Mouse (Mus musculus): ENCODE results near the gene Hoxb6. TPM values are rescaled to one million over a fixed set of nuclear protein-coding genes. Genes with fewer than 3 reads are reported as not detected.

Hoxb6 gene
- polyA plus RNA-seq, 1 experiment from 2014 or later: 0.08 TPM

GRCm38 (mm10) chr11:96297968-96298635 is 5.8 kb downstream of the Hoxb6 start:
- H3K4me2 ChIP-seq (ENCODE audit: low read depth, low read length): no peak overlapping the region
- H3K9me3 ChIP-seq (replicated peaks; ENCODE audit: control insufficient read depth, low read length): no peaks in the 10 kb centered on the region
- H3K9ac ChIP-seq (ENCODE audit: low read depth, low read length): no peak overlapping the region
- WGBS (ENCODE audit: insufficient replicate concordance): 19% methylated on average over 11 of the region's 11 CpGs
- no peak for ATAC-seq (ENCODE audit: low read depth)
- H3K36me3 ChIP-seq (ENCODE audit: control insufficient read depth, insufficient read depth): no peaks in the 10 kb centered on the region
- no peak overlapping the region for H3K4me3 ChIP-seq (ENCODE audit: low read depth, low read length)
- H3K4me1 ChIP-seq (ENCODE audit: control insufficient read depth, low read depth, low read length): no peaks in the 10 kb centered on the region
- H3K27me3 ChIP-seq (ENCODE audit: control insufficient read depth, insufficient read depth, low read depth, low read length): peaks cover 100% of the 10 kb centered on the region
- H3K27ac ChIP-seq (ENCODE audit: low read length): no peak overlapping the region

GRCm38 (mm10) chr11:96298895-96299667 is 6.8 kb downstream of the Hoxb6 start:
- H3K4me1 ChIP-seq (ENCODE audit: control insufficient read depth, low read depth, low read length): no peaks in the 10 kb centered on the region
- H3K4me3 ChIP-seq (ENCODE audit: low read depth, low read length): peak overlapping the region; percentile 11; the same call in 1 of the 2 replicates
- no peak for ATAC-seq (ENCODE audit: low read depth)
- H3K9ac ChIP-seq (ENCODE audit: low read depth, low read length): no peak overlapping the region
- H3K27me3 ChIP-seq (ENCODE audit: control insufficient read depth, insufficient read depth, low read depth, low read length): peaks cover 100% of the 10 kb centered on the region
- no peak overlapping the region for H3K27ac ChIP-seq (ENCODE audit: low read length)
- peak overlapping the region; percentile 20; the same call in 1 of the 2 replicates for H3K4me2 ChIP-seq (ENCODE audit: low read depth, low read length)
- under 1% methylated on average over 66 of the region's 66 CpGs for WGBS (ENCODE audit: insufficient replicate concordance)
- H3K36me3 ChIP-seq (ENCODE audit: control insufficient read depth, insufficient read depth): no peaks in the 10 kb centered on the region
- H3K9me3 ChIP-seq (replicated peaks; ENCODE audit: control insufficient read depth, low read length): no peaks in the 10 kb centered on the region

- no peak for ATAC-seq (ENCODE audit: low read depth)
- Histone ChIP-seq H3K9ac (ENCODE audit: low read depth, low read length) (no peak overlapping the region), H3K4me1 (ENCODE audit: control insufficient read depth, low read depth, low read length) (no peaks in the 10 kb centered on the region), H3K36me3 (ENCODE audit: control insufficient read depth, insufficient read depth) (no peaks in the 10 kb centered on the region), H3K4me3 (ENCODE audit: low read depth, low read length) (no peak overlapping the region), H3K9me3 (replicated peaks; ENCODE audit: control insufficient read depth, low read length) (no peaks in the 10 kb centered on the region), H3K27ac (ENCODE audit: low read length) (no peak overlapping the region), H3K27me3 (ENCODE audit: control insufficient read depth, insufficient read depth, low read depth, low read length) (peaks cover 100% of the 10 kb centered on the region), H3K4me2 (ENCODE audit: low read depth, low read length) (no peak overlapping the region)
- WGBS (ENCODE audit: insufficient replicate concordance): 3% methylated on average over 9 of the region's 9 CpGs
Observed at GRCm38 (mm10) chr11:96299781-96300180, 7.5 kb downstream of the Hoxb6 start.

GRCm38 (mm10) chr11:96300354-96301063 is 8.2 kb downstream of the Hoxb6 start:
- Histone ChIP-seq H3K9me3 (replicated peaks; ENCODE audit: control insufficient read depth, low read length) (no peaks in the 10 kb centered on the region), H3K4me2 (ENCODE audit: low read depth, low read length) (no peak overlapping the region), H3K4me3 (ENCODE audit: low read depth, low read length) (no peak overlapping the region), H3K36me3 (ENCODE audit: control insufficient read depth, insufficient read depth) (no peaks in the 10 kb centered on the region), H3K27ac (ENCODE audit: low read length) (no peak overlapping the region), H3K27me3 (ENCODE audit: control insufficient read depth, insufficient read depth, low read depth, low read length) (peaks cover 100% of the 10 kb centered on the region), H3K9ac (ENCODE audit: low read depth, low read length) (no peak overlapping the region), H3K4me1 (ENCODE audit: control insufficient read depth, low read depth, low read length) (no peaks in the 10 kb centered on the region)
- no peak for ATAC-seq (ENCODE audit: low read depth)
- 2% methylated on average over 35 of the region's 35 CpGs for WGBS (ENCODE audit: insufficient replicate concordance)

GRCm38 (mm10) chr11:96301064-96301431 is 8.8 kb downstream of the Hoxb6 start:
- peaks cover 100% of the 10 kb centered on the region for H3K27me3 ChIP-seq (ENCODE audit: control insufficient read depth, insufficient read depth, low read depth, low read length)
- no peak overlapping the region for H3K4me3 ChIP-seq (ENCODE audit: low read depth, low read length)

GRCm38 (mm10) chr11:96301837-96302236 is 9.6 kb downstream of the Hoxb6 start:
- peaks cover 100% of the 10 kb centered on the region for H3K27me3 ChIP-seq (ENCODE audit: control insufficient read depth, insufficient read depth, low read depth, low read length)
- no peak for ATAC-seq (ENCODE audit: low read depth)
- no peaks in the 10 kb centered on the region for H3K9me3 ChIP-seq (replicated peaks; ENCODE audit: control insufficient read depth, low read length)
- no peaks in the 10 kb centered on the region for H3K4me1 ChIP-seq (ENCODE audit: control insufficient read depth, low read depth, low read length)
- H3K9ac ChIP-seq (ENCODE audit: low read depth, low read length): no peak overlapping the region
- no peak overlapping the region for H3K4me2 ChIP-seq (ENCODE audit: low read depth, low read length)
- no peaks in the 10 kb centered on the region for H3K36me3 ChIP-seq (ENCODE audit: control insufficient read depth, insufficient read depth)
- no peak overlapping the region for H3K4me3 ChIP-seq (ENCODE audit: low read depth, low read length)
- 12% methylated on average over 15 of the region's 15 CpGs for WGBS (ENCODE audit: insufficient replicate concordance)
- no peak overlapping the region for H3K27ac ChIP-seq (ENCODE audit: low read length)

More at GRCm38 (mm10) chr11:96301064-96301431, 8.8 kb downstream of the Hoxb6 start:
- Histone ChIP-seq H3K27ac (ENCODE audit: low read length) (no peak overlapping the region), H3K9me3 (replicated peaks; ENCODE audit: control insufficient read depth, low read length) (no peaks in the 10 kb centered on the region), H3K36me3 (ENCODE audit: control insufficient read depth, insufficient read depth) (no peaks in the 10 kb centered on the region), H3K4me1 (ENCODE audit: control insufficient read depth, low read depth, low read length) (no peaks in the 10 kb centered on the region), H3K4me2 (ENCODE audit: low read depth, low read length) (no peak overlapping the region), H3K9ac (ENCODE audit: low read depth, low read length) (no peak overlapping the region)
- 13% methylated on average over 10 of the region's 10 CpGs for WGBS (ENCODE audit: insufficient replicate concordance)
- no peak for ATAC-seq (ENCODE audit: low read depth)

- no peak for ATAC-seq (ENCODE audit: low read depth)
- no peak overlapping the region for H3K4me2 ChIP-seq (ENCODE audit: low read depth, low read length)
- no peak overlapping the region for H3K9ac ChIP-seq (ENCODE audit: low read depth, low read length)
Observed at GRCm38 (mm10) chr11:96302381-96303150, 10.3 kb downstream of the Hoxb6 start.

GRCm38 (mm10) chr11:96303151-96304099 is 11.1 kb downstream of the Hoxb6 start, which contains the start of gene Hoxb5:
TSS of gene Hoxb5 (plus strand) at chr11:96303336.
- no peak within 1 kb of the TSS for H3K27ac ChIP-seq (ENCODE audit: low read length)
- no peaks in the 10 kb centered on the region for H3K36me3 ChIP-seq (ENCODE audit: control insufficient read depth, insufficient read depth)
- H3K4me3 ChIP-seq (ENCODE audit: low read depth, low read length): peak within 1 kb of the TSS; percentile 37
- no peaks in the 10 kb centered on the region for H3K9me3 ChIP-seq (replicated peaks; ENCODE audit: control insufficient read depth, low read length)
- no peak for ATAC-seq (ENCODE audit: low read depth)
- no peak within 1 kb of the TSS for H3K9ac ChIP-seq (ENCODE audit: low read depth, low read length)
- 1% methylated on average over 69 of the region's 69 CpGs for WGBS (ENCODE audit: insufficient replicate concordance)
- no peaks in the 10 kb centered on the region for H3K4me1 ChIP-seq (ENCODE audit: control insufficient read depth, low read depth, low read length)
- H3K4me2 ChIP-seq (ENCODE audit: low read depth, low read length): peak within 1 kb of the TSS; percentile 24; the same call in 1 of the 2 replicates
- H3K27me3 ChIP-seq (ENCODE audit: control insufficient read depth, insufficient read depth, low read depth, low read length): peaks cover 99% of the 10 kb centered on the region

More at GRCm38 (mm10) chr11:96302381-96303150, 10.3 kb downstream of the Hoxb6 start:
- no peaks in the 10 kb centered on the region for H3K9me3 ChIP-seq (replicated peaks; ENCODE audit: control insufficient read depth, low read length)
- no peaks in the 10 kb centered on the region for H3K4me1 ChIP-seq (ENCODE audit: control insufficient read depth, low read depth, low read length)
- H3K27ac ChIP-seq (ENCODE audit: low read length): no peak overlapping the region
- H3K27me3 ChIP-seq (ENCODE audit: control insufficient read depth, insufficient read depth, low read depth, low read length): peaks cover 99% of the 10 kb centered on the region
- no peak overlapping the region for H3K4me3 ChIP-seq (ENCODE audit: low read depth, low read length)
- no peaks in the 10 kb centered on the region for H3K36me3 ChIP-seq (ENCODE audit: control insufficient read depth, insufficient read depth)
- WGBS (ENCODE audit: insufficient replicate concordance): 27% methylated on average over 23 of the region's 23 CpGs

Measured in liver, embryonic 16.5 days (tissue).